Mouse (Mus musculus): ENCODE measurements around the gene Smn1. TPM values are rescaled to one million over a fixed set of nuclear protein-coding genes. Genes with fewer than 3 reads are reported as not detected.

Gene Smn1
- 29.5 and 32.9 TPM in 2 replicates for polyA plus RNA-seq (2014; fragmentation: Nextera tagmentation; extraction: Ambion mirVana)

GRCm38 (mm10) chr13:100124423-100125257, at the start of gene Smn1:
Gene Smn1, plus strand, starts transcription at chr13:100124852.
- H3K27ac ChIP-seq (replicated peaks in 1 of 2; ENCODE audit: control insufficient read depth in 1 of 2, insufficient read depth in 1 of 2, low read depth in 2 of 2, low read length in 2 of 2) = no peak within 1 kb of the TSS

DNA sequence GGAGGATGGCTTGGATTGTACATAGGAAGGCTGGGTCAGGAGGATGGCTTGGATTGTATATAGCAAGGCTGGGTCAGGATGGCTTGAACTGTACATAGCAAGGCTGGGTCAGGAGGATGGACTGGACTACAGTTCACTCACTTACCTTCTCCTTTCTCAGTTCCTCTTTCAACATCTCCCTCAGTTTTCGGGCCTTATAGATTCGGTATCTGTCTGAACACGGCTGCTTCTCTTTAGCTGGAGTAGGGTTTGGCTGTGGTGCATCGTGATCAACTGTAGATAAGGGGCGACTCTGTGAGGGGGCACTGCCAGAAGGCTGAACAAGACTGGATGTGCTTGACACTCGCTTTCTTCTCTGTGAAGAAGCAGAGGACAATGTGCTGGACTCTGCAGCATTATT, 25.8 kb upstream of the Smn1 start:
- no peak for ATAC-seq (ENCODE audit: insufficient number of reproducible peaks, insufficient read depth, low FRiP score, low read depth)
- WGBS = 82% methylated on average over 6 of the region's 6 CpGs
- Histone ChIP-seq H3K9me3 (ENCODE audit: control insufficient read depth, low read length) (no peaks in the 10 kb centered on the region), H3K27ac (replicated peaks in 1 of 2; ENCODE audit: control insufficient read depth in 1 of 2, insufficient read depth in 1 of 2, low read depth in 2 of 2, low read length in 2 of 2) (no peak overlapping the region), H3K36me3 (ENCODE audit: control insufficient read depth, insufficient read depth, low read length) (peaks cover 50% of the 10 kb centered on the region), H3K9ac (ENCODE audit: low read length) (no peak overlapping the region), H3K4me1 (ENCODE audit: control insufficient read depth in 2 of 2, insufficient read depth in 2 of 2, low read length in 2 of 2) (peaks cover 0 to 12% of the 10 kb centered on the region in 2 experiments; a peak in 3 of 4 replicates), H3K4me2 (ENCODE audit: low read length) (no peak overlapping the region), H3K4me3 (ENCODE audit: control insufficient read depth in 1 of 2, insufficient read depth in 1 of 2, low read depth in 1 of 2, low read length in 2 of 2) (no peak overlapping the region), H3K27me3 (ENCODE audit: control insufficient read depth, insufficient read depth, low read length) (no peaks in the 10 kb centered on the region)

More at GRCm38 (mm10) chr13:100124423-100125257, at the start of gene Smn1:
- WGBS = 4% methylated on average over 42 of the region's 42 CpGs
- Histone ChIP-seq H3K4me2 (ENCODE audit: low read length) (peak within 1 kb of the TSS; percentile 97), H3K27me3 (ENCODE audit: control insufficient read depth, insufficient read depth, low read length) (no peaks in the 10 kb centered on the region; the same call in 1 of the 2 replicates), H3K9me3 (ENCODE audit: control insufficient read depth, low read length) (no peaks in the 10 kb centered on the region), H3K36me3 (ENCODE audit: control insufficient read depth, insufficient read depth, low read length) (peaks cover 29% of the 10 kb centered on the region), H3K4me3 (ENCODE audit: control insufficient read depth in 1 of 2, insufficient read depth in 1 of 2, low read depth in 1 of 2, low read length in 2 of 2) (peak within 1 kb of the TSS; percentile 69 to 81), H3K4me1 (ENCODE audit: control insufficient read depth in 2 of 2, insufficient read depth in 2 of 2, low read length in 2 of 2) (peaks cover 0 to 8% of the 10 kb centered on the region in 2 experiments; a peak in 2 of 4 replicates), H3K9ac (ENCODE audit: low read length) (peak within 1 kb of the TSS; percentile 81)
- ATAC-seq (ENCODE audit: insufficient number of reproducible peaks, insufficient read depth, low FRiP score, low read depth) = peak; percentile 93

DNA sequence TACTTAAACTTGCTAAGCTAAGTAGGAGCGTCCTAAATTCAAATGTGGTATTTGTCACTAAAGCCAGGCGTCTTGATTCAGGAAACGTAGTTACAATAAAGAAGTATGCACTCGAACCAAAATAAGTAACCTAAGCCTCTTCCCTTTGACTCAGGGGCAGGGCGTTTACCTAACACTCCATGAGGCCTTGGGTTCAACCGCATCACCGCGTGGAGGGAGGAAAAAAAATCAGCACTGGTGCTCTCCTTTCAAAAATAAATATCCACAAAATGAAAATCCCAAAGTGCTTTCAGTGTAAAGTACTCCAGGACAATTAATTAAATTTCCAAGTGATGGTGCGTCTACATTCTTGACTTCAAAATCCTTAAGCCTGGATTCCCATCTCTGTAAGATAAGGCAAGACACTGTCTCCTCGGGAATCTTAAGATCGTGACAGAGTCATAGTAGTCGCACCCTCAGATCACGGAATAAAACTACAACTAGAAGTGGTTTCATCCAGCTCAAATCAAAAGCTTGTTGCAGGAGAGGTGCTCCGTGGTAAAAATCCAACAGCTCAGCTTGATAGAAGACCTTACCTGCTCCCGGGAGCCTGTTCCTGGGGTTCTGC, 21.5 kb upstream of the Smn1 start:
- WGBS = 5% methylated on average over 15 of the region's 15 CpGs
- ATAC-seq (ENCODE audit: insufficient number of reproducible peaks, insufficient read depth, low FRiP score, low read depth) = no peak

GRCm38 (mm10) chr13:100103748-100104254, 20.9 kb upstream of the Smn1 start, which contains the start of gene Bdp1:
Gene Bdp1, minus strand, starts transcription at chr13:100104070.
- WGBS = under 1% methylated on average over 43 of the region's 44 CpGs
- peak; percentile 70 for ATAC-seq (ENCODE audit: insufficient number of reproducible peaks, insufficient read depth, low FRiP score, low read depth)

More for the DNA sequence above, 21.5 kb upstream of the Smn1 start:
- Histone ChIP-seq H3K9ac (ENCODE audit: low read length) (peak overlapping the region; percentile 95), H3K9me3 (ENCODE audit: control insufficient read depth, low read length) (no peaks in the 10 kb centered on the region), H3K27ac (replicated peaks in 1 of 2; ENCODE audit: control insufficient read depth in 1 of 2, insufficient read depth in 1 of 2, low read depth in 2 of 2, low read length in 2 of 2) (peak overlapping the region; percentile 72 to 93), H3K4me2 (ENCODE audit: low read length) (peak overlapping the region; percentile 71), H3K4me1 (ENCODE audit: control insufficient read depth in 2 of 2, insufficient read depth in 2 of 2, low read length in 2 of 2) (peaks cover 2 to 12% of the 10 kb centered on the region in 2 experiments), H3K36me3 (ENCODE audit: control insufficient read depth, insufficient read depth, low read length) (peaks cover 8% of the 10 kb centered on the region), H3K27me3 (ENCODE audit: control insufficient read depth, insufficient read depth, low read length) (no peaks in the 10 kb centered on the region), H3K4me3 (ENCODE audit: control insufficient read depth in 1 of 2, insufficient read depth in 1 of 2, low read depth in 1 of 2, low read length in 2 of 2) (peak overlapping the region; percentile 71 to 98)

DNA sequence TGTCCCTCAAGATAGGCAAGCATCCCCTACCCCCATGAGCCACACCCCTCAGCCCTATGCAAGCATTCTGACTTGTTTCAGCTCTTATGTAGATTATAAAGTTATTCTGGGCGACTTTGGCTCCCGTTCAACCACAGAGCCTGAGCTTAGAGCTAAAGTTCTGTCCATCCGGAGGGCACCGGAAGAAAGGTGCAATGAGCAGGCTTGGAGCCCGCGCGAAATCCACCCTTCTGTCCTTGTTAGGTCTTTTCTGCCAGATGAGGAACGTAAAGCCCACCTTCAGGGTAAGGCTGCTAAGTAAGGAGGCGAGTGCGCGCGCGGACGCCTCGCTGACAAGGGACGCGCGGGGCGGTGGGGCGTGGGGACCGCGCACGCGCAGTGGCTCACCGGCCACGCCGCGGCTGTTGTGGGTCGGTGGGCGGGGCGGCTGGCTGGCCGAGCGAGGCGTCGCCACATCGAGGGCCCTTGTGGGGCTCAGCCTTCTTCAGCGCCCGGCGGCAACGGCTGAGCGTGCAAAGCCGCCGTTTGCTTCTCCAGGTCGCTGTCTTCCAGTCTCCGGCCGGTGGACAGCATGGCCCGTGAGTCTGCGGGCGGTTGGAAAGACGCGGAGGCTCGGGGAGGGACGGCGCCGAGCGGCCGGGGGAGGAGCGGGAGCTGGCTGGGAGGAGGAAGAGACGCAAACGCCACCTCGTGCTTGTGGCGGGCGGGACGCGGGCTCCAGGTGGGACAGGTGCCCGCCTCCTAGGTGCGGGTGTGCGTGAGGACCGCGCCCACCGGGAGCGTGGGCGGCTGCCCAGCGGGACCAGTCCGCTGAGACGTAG, 16.8 kb upstream of the Smn1 start, which contains the start of gene Serf1:
Gene Serf1, plus strand, starts transcription at position 361 of the 821 bp plus-strand sequence.
- ATAC-seq (ENCODE audit: insufficient number of reproducible peaks, insufficient read depth, low FRiP score, low read depth) = peak; percentile 70
- H3K4me1 ChIP-seq (ENCODE audit: control insufficient read depth in 2 of 2, insufficient read depth in 2 of 2, low read length in 2 of 2) = peaks cover 3 to 5% of the 10 kb centered on the region in 2 experiments; a peak in 2 of 4 replicates
- 0 out of 2 replicates have a peak, but pooled peaks cover 6% of the 10 kb centered on the region for H3K36me3 ChIP-seq (ENCODE audit: control insufficient read depth, insufficient read depth, low read length)
- WGBS = 1% methylated on average over 76 of the region's 76 CpGs
- peak within 1 kb of the TSS; percentile 77 for H3K4me2 ChIP-seq (ENCODE audit: low read length)
- H3K27ac ChIP-seq (replicated peaks in 1 of 2; ENCODE audit: control insufficient read depth in 1 of 2, insufficient read depth in 1 of 2, low read depth in 2 of 2, low read length in 2 of 2) = peak within 1 kb of the TSS; percentile 35 to 73
- no peaks in the 10 kb centered on the region for H3K27me3 ChIP-seq (ENCODE audit: control insufficient read depth, insufficient read depth, low read length)
- peak within 1 kb of the TSS; percentile 69 to 74 for H3K4me3 ChIP-seq (ENCODE audit: control insufficient read depth in 1 of 2, insufficient read depth in 1 of 2, low read depth in 1 of 2, low read length in 2 of 2)
- peak within 1 kb of the TSS; percentile 81 for H3K9ac ChIP-seq (ENCODE audit: low read length)
- H3K9me3 ChIP-seq (ENCODE audit: control insufficient read depth, low read length) = no peaks in the 10 kb centered on the region

More at GRCm38 (mm10) chr13:100103748-100104254, 20.9 kb upstream of the Smn1 start, which contains the start of gene Bdp1:
- Histone ChIP-seq H3K36me3 (ENCODE audit: control insufficient read depth, insufficient read depth, low read length) (peaks cover 2% of the 10 kb centered on the region; the same call in 1 of the 2 replicates), H3K4me3 (ENCODE audit: control insufficient read depth in 1 of 2, insufficient read depth in 1 of 2, low read depth in 1 of 2, low read length in 2 of 2) (peak within 1 kb of the TSS; percentile 71 to 98), H3K27me3 (ENCODE audit: control insufficient read depth, insufficient read depth, low read length) (no peaks in the 10 kb centered on the region), H3K9me3 (ENCODE audit: control insufficient read depth, low read length) (no peaks in the 10 kb centered on the region), H3K4me2 (ENCODE audit: low read length) (peak within 1 kb of the TSS; percentile 71), H3K27ac (replicated peaks in 1 of 2; ENCODE audit: control insufficient read depth in 1 of 2, insufficient read depth in 1 of 2, low read depth in 2 of 2, low read length in 2 of 2) (peak within 1 kb of the TSS; percentile 72 to 93), H3K4me1 (ENCODE audit: control insufficient read depth in 2 of 2, insufficient read depth in 2 of 2, low read length in 2 of 2) (peaks cover 3 to 15% of the 10 kb centered on the region in 2 experiments), H3K9ac (ENCODE audit: low read length) (peak within 1 kb of the TSS; percentile 95)

DNA sequence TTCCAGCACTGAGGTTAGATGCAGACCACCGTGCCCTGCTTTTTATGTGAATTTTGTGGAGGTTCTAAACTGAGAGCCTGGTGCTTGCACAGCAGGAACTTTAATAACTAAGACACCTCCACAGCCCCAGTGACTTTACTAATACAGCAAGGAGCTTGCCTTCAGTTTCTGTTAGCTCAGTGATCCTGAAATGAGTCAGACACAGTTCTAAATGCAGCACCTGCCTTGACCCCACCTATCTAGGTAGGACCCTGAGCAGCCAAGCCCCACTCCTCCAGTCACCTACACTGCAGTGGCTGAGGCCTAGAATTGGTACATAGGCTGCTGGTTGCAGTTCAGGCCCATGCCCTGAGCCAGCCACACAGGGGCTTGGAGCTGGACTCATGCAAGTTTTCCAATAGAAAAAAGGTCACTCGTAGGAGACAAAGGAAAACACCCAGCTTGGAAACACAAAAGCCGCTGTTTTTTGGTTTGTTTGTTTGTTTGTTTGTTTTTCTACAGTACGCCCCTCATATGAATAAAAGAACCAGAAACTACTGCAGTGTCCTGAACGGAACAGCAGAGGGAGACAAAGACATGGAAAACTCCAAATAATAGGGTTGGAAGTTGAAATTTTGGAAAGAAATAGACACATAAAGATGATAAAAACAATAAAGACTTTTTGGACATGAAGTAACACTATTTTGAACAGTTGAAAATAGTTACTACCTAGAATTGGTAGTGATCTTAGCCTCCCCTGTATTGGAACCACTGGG, 12.3 kb upstream of the Smn1 start:
- no peak overlapping the region for H3K27ac ChIP-seq (replicated peaks in 1 of 2; ENCODE audit: control insufficient read depth in 1 of 2, insufficient read depth in 1 of 2, low read depth in 2 of 2, low read length in 2 of 2)
- H3K4me2 ChIP-seq (ENCODE audit: low read length) = no peak overlapping the region
- H3K9me3 ChIP-seq (ENCODE audit: control insufficient read depth, low read length) = no peaks in the 10 kb centered on the region
- ATAC-seq (ENCODE audit: insufficient number of reproducible peaks, insufficient read depth, low FRiP score, low read depth) = no peak
- H3K36me3 ChIP-seq (ENCODE audit: control insufficient read depth, insufficient read depth, low read length) = peaks cover 21% of the 10 kb centered on the region
- H3K27me3 ChIP-seq (ENCODE audit: control insufficient read depth, insufficient read depth, low read length) = no peaks in the 10 kb centered on the region
- H3K4me3 ChIP-seq (ENCODE audit: control insufficient read depth in 1 of 2, insufficient read depth in 1 of 2, low read depth in 1 of 2, low read length in 2 of 2) = no peak overlapping the region
- H3K9ac ChIP-seq (ENCODE audit: low read length) = no peak overlapping the region
- 39% methylated on average over 5 of the region's 5 CpGs for WGBS
- H3K4me1 ChIP-seq (ENCODE audit: control insufficient read depth in 2 of 2, insufficient read depth in 2 of 2, low read length in 2 of 2) = peaks cover 3 to 4% of the 10 kb centered on the region in 2 experiments; a peak in 2 of 4 replicates
